Mouse (Mus musculus) forebrain, postnatal 0 days (tissue): ENCODE results near the gene Gm10320. TPM values are rescaled to one million over a fixed set of nuclear protein-coding genes. Genes with fewer than 3 reads are reported as not detected.

ENCODE experiments used
- ATAC-seq: fragments of 200-750 bp; cut with Nextera tagmentation; 2 replicates; pipeline ENCODE4 v1.8.0; 2017; ENCODE audit warnings: mild to moderate bottlenecking, moderate library complexity
- DNase-seq: peaks from one replicate; pipeline ENCODE4 v3.0.0-alpha.2; 2015
- H3K27ac ChIP-seq: fragments of 300-500 bp; sonication (generic); 2 replicates; pipeline ENCODE4 v1.5.1; 2014; ENCODE audit warnings: low read depth, mild to moderate bottlenecking, antibody characterized with exemption, low read length, moderate library complexity, mixed read lengths
- H3K27me3 ChIP-seq: fragments of 300-500 bp; sonication (generic); 2 replicates; pipeline ENCODE4 v1.6.1; 2014; ENCODE audit warnings: mild to moderate bottlenecking, low read length, mixed read lengths; ENCODE audit not compliant: insufficient read depth
- H3K36me3 ChIP-seq: fragments of 300-500 bp; sonication (generic); 2 replicates; pipeline ENCODE4 v1.6.1; 2014; ENCODE audit warnings: mild to moderate bottlenecking, moderate library complexity; ENCODE audit not compliant: insufficient read depth
- H3K4me1 ChIP-seq: fragments of 300-500 bp; sonication (generic); 2 replicates; pipeline ENCODE4 v1.6.1; 2014; ENCODE audit warnings: antibody characterized with exemption; ENCODE audit not compliant: insufficient read depth
- H3K4me2 ChIP-seq: fragments of 300-500 bp; sonication (generic); 2 replicates; pipeline ENCODE4 v1.6.1; 2014; ENCODE audit warnings: low read depth, mild to moderate bottlenecking, moderate library complexity
- H3K4me3 ChIP-seq: fragments of 300-500 bp; sonication (generic); 2 replicates; pipeline ENCODE4 v1.5.1; 2014; ENCODE audit warnings: low read depth, low read length, mixed read lengths
- H3K9ac ChIP-seq: fragments of 300-500 bp; sonication (generic); 2 replicates; pipeline ENCODE4 v1.6.1; 2014; ENCODE audit warnings: mild to moderate bottlenecking
- H3K9me3 ChIP-seq: fragments of 300-500 bp; sonication (generic); 2 replicates; pipeline ENCODE4 v1.6.1; 2016; ENCODE audit warnings: low read length
- CTCF ChIP-seq: sonication (generic); IDR thresholded peaks from 2 replicates; pipeline ENCODE4 v1.5.1; 2016; ENCODE audit warnings: antibody characterized with exemption, control low read depth, low read depth
- WGBS: fragments of 180-500 bp; shearing (Covaris S2); extraction: QIAGEN DNeasy Blood & Tissue Kit; methylation state at CpG from one replicate; pipeline ENCODE4 v1.1.7; 2014; 5-methylcytosine and 5-hydroxymethylcytosine counted together
- polyA plus RNA-seq: library from polyadenylated mRNA; unstranded; fragments of >200 nt; fragmentation: Nextera tagmentation; extraction: Ambion mirVana; gene quantifications from 2 replicates; pipeline ENCODE4 v1.2.1, GENCODE M21; 2015
- total RNA-seq: library from RNA; depleted of rRNA; stranded (reverse); fragments of >200 nt; gene quantifications from 2 replicates; pipeline ENCODE4 v1.2.3, GENCODE M21; 2014

The Gm10320 gene
- total and polyA plus RNA-seq, 2 experiments from 2014 or later: 0.74 TPM; not detected in 1

DNA sequence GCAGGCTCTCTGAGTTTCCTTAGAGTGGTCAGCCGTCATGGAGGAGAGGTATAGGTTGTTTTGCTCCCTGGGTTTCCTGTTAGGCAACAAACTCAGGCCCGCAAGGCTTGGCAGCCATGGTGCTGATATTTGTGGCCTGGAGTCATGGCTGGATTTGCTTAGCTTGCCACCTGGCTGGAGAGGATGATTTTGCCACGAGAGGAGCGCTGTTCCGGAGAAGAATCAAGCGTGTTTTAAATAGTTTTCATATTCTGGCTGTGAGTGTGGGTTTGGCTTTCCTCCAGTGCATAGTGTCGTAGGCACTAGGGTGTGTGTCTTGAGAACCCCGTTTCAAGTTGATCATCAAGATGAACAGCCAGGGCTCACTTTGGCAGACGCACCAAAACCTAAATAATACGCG lies 6.3 kb upstream of the Gm10320 start:
- 51% methylated on average over 11 of the region's 11 CpGs for WGBS
- Histone ChIP-seq H3K9ac (no peak overlapping the region), H3K9me3 (no peaks in the 10 kb centered on the region), H3K4me3 (no peak overlapping the region), H3K36me3 (no peaks in the 10 kb centered on the region), H3K27me3 (peaks cover 55% of the 10 kb centered on the region), H3K4me2 (no peak overlapping the region), H3K4me1 (no peaks in the 10 kb centered on the region), H3K27ac (no peak overlapping the region)
- DNase-seq (no peak), ATAC-seq (no peak)
- TF ChIP-seq CTCF: no peak

GRCm38 (mm10) chr13:98496917-98497870 lies 5.4 kb upstream of the Gm10320 start:
- Histone ChIP-seq H3K36me3 (no peaks in the 10 kb centered on the region), H3K9me3 (no peaks in the 10 kb centered on the region), H3K9ac (no peak overlapping the region), H3K4me2 (no peak overlapping the region), H3K27ac (no peak overlapping the region), H3K27me3 (peaks cover 47% of the 10 kb centered on the region), H3K4me1 (no peaks in the 10 kb centered on the region), H3K4me3 (no peak overlapping the region)
- DNase-seq: peak; percentile 58
- TF ChIP-seq CTCF: peak; percentile 41
- WGBS: 9% methylated on average over 16 of the region's 16 CpGs
- peak; percentile 80 for ATAC-seq

DNA sequence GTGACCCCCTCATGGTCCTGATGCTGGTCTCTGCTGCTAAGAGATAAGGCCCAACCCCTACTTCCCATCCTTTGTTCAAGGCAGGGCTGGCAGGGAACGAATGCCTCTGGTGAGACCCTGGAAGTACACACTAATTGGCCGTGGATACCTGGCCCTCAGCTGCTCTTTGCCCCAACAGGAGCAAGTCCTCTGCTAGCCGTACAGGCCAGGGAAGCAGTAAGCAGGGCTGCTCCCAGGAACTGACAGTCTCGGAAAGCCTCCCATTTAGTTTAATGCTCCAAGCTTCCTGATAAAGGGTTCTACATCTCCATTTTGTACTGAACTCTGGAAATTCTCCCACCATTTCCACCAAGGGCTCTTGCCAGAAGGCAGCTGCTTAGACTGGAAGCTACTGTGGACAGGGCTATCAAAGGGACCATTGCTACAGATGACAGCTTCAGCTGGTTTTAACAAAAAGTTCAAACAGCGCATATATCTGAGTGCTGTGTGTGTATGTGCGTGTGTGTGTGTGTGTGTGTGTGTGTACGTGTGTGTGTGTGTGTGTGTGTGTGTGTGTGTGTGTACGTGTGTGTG lies 2.8 kb upstream of the Gm10320 start:
- whole genome bisulfite sequencing: 59% methylated on average over 7 of the region's 8 CpGs
- Histone ChIP-seq H3K9ac (no peak overlapping the region), H3K27ac (no peak overlapping the region), H3K4me1 (no peaks in the 10 kb centered on the region), H3K4me3 (no peak overlapping the region), H3K4me2 (no peak overlapping the region), H3K27me3 (peaks cover 21% of the 10 kb centered on the region), H3K9me3 (no peaks in the 10 kb centered on the region), H3K36me3 (no peaks in the 10 kb centered on the region)
- no peak for TF ChIP-seq CTCF
- DNase-seq (no peak), ATAC-seq (no peak)

DNA sequence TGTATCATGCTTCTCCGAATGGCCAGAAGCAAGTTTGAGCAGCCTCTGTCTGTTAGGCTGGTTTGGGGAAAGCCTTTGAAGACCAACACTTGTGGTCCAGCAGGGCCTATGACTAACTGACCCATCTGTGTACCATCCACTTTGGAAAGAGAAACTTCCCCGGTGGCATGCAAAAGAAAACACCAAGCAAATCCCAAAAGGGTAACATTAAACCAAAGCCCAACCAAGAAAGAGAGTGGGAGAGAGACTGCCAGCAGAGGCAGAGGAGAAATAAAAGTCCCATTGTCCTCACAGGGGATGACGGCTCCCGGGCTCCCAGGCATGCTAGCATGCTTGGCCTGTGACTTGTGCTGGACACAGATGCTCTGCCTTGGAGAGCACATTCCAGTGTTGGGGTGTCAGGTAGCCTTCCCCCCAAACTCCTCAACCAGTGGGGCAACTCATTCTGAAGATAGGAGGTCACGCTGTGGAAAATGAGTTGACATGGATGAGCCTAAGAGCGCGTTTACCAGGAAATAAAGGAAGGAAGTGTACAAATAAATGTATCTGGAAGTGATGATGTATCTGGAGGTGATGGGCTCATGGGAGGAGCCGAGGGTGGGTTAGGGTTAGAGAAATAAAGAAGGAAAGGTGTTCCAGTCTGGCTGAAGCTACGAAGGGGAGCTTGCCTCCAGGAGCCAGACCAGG lies 911 bp upstream of the Gm10320 start:
- WGBS: 65% methylated on average over 9 of the region's 9 CpGs
- Histone ChIP-seq H3K9ac (no peak overlapping the region), H3K9me3 (no peaks in the 10 kb centered on the region), H3K4me2 (no peak overlapping the region), H3K27ac (no peak overlapping the region), H3K36me3 (no peaks in the 10 kb centered on the region), H3K4me3 (no peak overlapping the region), H3K4me1 (no peaks in the 10 kb centered on the region), H3K27me3 (peaks cover 3% of the 10 kb centered on the region; the same call in 1 of the 2 replicates)
- no peak for ATAC-seq
- no peak for TF ChIP-seq CTCF
- no peak for DNase-seq

DNA sequence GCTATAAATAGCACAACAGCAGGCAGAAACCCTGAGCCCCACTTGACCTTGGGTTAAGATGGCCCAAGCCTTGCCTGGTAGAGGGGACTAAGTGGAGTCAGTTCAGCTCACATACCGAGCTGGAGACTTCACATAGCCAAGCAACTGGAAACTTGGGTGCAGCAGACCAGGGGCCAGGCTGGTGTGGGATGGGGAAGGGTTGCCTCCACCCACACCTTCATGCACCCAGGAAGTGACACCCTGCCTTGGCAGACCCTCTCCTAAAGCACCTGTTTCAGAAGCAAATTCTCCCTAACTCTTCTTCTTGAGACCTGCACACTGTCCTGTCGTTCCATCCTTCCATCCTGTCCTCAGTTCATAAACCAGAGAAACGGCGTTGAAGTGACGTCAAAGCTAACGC lies 5.1 kb downstream of the Gm10320 start:
- Histone ChIP-seq H3K4me1 (no peaks in the 10 kb centered on the region), H3K4me2 (no peak overlapping the region), H3K9me3 (no peaks in the 10 kb centered on the region), H3K27me3 (no peaks in the 10 kb centered on the region), H3K36me3 (no peaks in the 10 kb centered on the region), H3K9ac (no peak overlapping the region), H3K27ac (no peak overlapping the region), H3K4me3 (no peak overlapping the region)
- WGBS: 92% methylated on average over 6 of the region's 6 CpGs
- ATAC-seq (no peak), DNase-seq (no peak)
- TF ChIP-seq CTCF: no peak

GRCm38 (mm10) chr13:98486161-98486560 lies 5.6 kb downstream of the Gm10320 start:
- H3K27ac ChIP-seq: no peak overlapping the region
- TF ChIP-seq CTCF: no peak
- DNase-seq (no peak), ATAC-seq (no peak)
- no peak overlapping the region for H3K4me3 ChIP-seq
- no peaks in the 10 kb centered on the region for H3K9me3 ChIP-seq
- H3K27me3 ChIP-seq: no peaks in the 10 kb centered on the region
- no peak overlapping the region for H3K4me2 ChIP-seq
- no peaks in the 10 kb centered on the region for H3K36me3 ChIP-seq
- H3K9ac ChIP-seq: no peak overlapping the region
- WGBS: 83% methylated on average over 3 of the region's 3 CpGs
- no peaks in the 10 kb centered on the region for H3K4me1 ChIP-seq

- Histone ChIP-seq H3K27ac (no peak overlapping the region), H3K27me3 (no peaks in the 10 kb centered on the region), H3K9me3 (no peaks in the 10 kb centered on the region), H3K36me3 (no peaks in the 10 kb centered on the region), H3K4me2 (no peak overlapping the region), H3K4me3 (no peak overlapping the region), H3K4me1 (no peaks in the 10 kb centered on the region), H3K9ac (no peak overlapping the region)
- DNase-seq (no peak), ATAC-seq (no peak)
- TF ChIP-seq CTCF: no peak
- WGBS: 86% methylated on average over 5 of the region's 5 CpGs
Measured at GRCm38 (mm10) chr13:98485440-98485839, 6.4 kb downstream of the Gm10320 start.
